Mouse (Mus musculus) liver, embryonic 14.5 days (tissue): ENCODE data around the gene Serbp1. TPM values are rescaled to one million over a fixed set of nuclear protein-coding genes. Genes with fewer than 3 reads are reported as not detected.

Experiments used
- ATAC-seq: fragments of 200-750 bp; cut with Nextera tagmentation; 2 replicates; pipeline ENCODE4 v1.8.0; 2017; ENCODE audit warnings: moderate number of reproducible peaks, mild to moderate bottlenecking, moderate library complexity; ENCODE audit not compliant: insufficient read depth
- DNase-seq, 3 experiments: peaks; one replicate each; pipeline ENCODE4 v3.0.0-alpha.2; 2012 to 2013; ENCODE audit warnings: low read depth in 3 of 3, low spot score in 3 of 3
- H3K27ac ChIP-seq: fragments of 300-500 bp; sonication (generic); 2 replicates; pipeline ENCODE4 v1.5.1; 2014; ENCODE audit warnings: moderate library complexity, mild to moderate bottlenecking, control low read depth, inconsistent platforms
- H3K27me3 ChIP-seq: fragments of 300-500 bp; sonication (generic); 2 replicates; pipeline ENCODE4 v1.6.1; 2014; ENCODE audit warnings: mild to moderate bottlenecking, low read length, moderate library complexity; ENCODE audit not compliant: control insufficient read depth, insufficient read depth
- H3K36me3 ChIP-seq: fragments of 300-500 bp; sonication (generic); replicated peaks from 2 replicates; pipeline ENCODE4 v1.6.1; 2014; ENCODE audit warnings: low read depth; ENCODE audit not compliant: control insufficient read depth, insufficient read depth
- H3K4me1 ChIP-seq, 2 experiments: fragments of 200-500 bp in 1 of 2; fragments of 300-500 bp in 1 of 2; sonication (generic) in 1 of 2; replicated peaks; 2 replicates each; pipeline ENCODE4 v1.6.1; 2012 to 2014; ENCODE audit warnings: antibody characterized with exemption in 1 of 2, inconsistent platforms in 1 of 2, low read length in 1 of 2; ENCODE audit not compliant: control insufficient read depth in 2 of 2, insufficient read depth in 2 of 2
- H3K4me2 ChIP-seq: fragments of 300-500 bp; sonication (generic); 2 replicates; pipeline ENCODE4 v1.6.1; 2014; ENCODE audit warnings: low read depth, mild to moderate bottlenecking, control low read depth, moderate library complexity
- H3K4me3 ChIP-seq, 2 experiments: fragments of 200-500 bp in 1 of 2; fragments of 300-500 bp in 1 of 2; sonication (generic) in 1 of 2; 2 replicates each; pipeline ENCODE4 v1.5.1; 2012 to 2014; ENCODE audit warnings: low read depth in 2 of 2, low read length in 2 of 2, mild to moderate bottlenecking in 2 of 2, control low read depth in 1 of 2, inconsistent platforms in 1 of 2, moderate library complexity in 1 of 2; ENCODE audit not compliant: insufficient read depth in 1 of 2
- H3K9ac ChIP-seq: fragments of 300-500 bp; sonication (generic); replicated peaks from 2 replicates; pipeline ENCODE4 v1.6.1; 2014; ENCODE audit warnings: mild to moderate bottlenecking, control low read depth, moderate library complexity
- H3K9me3 ChIP-seq: fragments of 300-500 bp; sonication (generic); 2 replicates; pipeline ENCODE4 v1.6.1; 2016; ENCODE audit warnings: low read length, mixed read lengths; ENCODE audit not compliant: control insufficient read depth
- CTCF ChIP-seq: IDR thresholded peaks from 2 replicates; pipeline ENCODE4 v1.5.1; 2016; ENCODE audit warnings: antibody characterized with exemption, low read depth, control low read depth
- EP300 ChIP-seq: IDR thresholded peaks from 2 replicates; pipeline ENCODE4 v1.6.1; 2016; ENCODE audit warnings: antibody characterized with exemption, low read depth
- WGBS: fragments of 180-500 bp; shearing (Covaris S2); extraction: QIAGEN DNeasy Blood & Tissue Kit; methylation state at CpG from one replicate; pipeline ENCODE4 v1.1.7; 2014; ENCODE audit not compliant: insufficient replicate concordance; 5-methylcytosine and 5-hydroxymethylcytosine counted together
- polyA plus RNA-seq, 2 experiments: library from polyadenylated mRNA; depleted of rRNA in 1 of 2; stranded (reverse) in 1 of 2; unstranded in 1 of 2; fragments of >200 nt; fragmentation: Nextera tagmentation in 1 of 2; extraction: Ambion mirVana in 1 of 2; gene quantifications; 2 replicates each; pipeline versions ENCODE4 v1.2.1 to v1.2.3; 2012 to 2014

The Serbp1 gene
- polyA plus RNA-seq, 2 experiments = 336 to 339 TPM

- Histone ChIP-seq H3K27me3 (no peaks in the 10 kb centered on the region), H3K4me2 (no peak overlapping the region), H3K36me3 (no peaks in the 10 kb centered on the region), H3K4me3 (no peak overlapping the region), H3K9me3 (no peaks in the 10 kb centered on the region), H3K27ac (no peak overlapping the region), H3K4me1 (no peaks in the 10 kb centered on the region), H3K9ac (no peak overlapping the region)
- no peak for TF ChIP-seq EP300
- TF ChIP-seq CTCF = no peak
- no peak for DNase-seq
- ATAC-seq = no peak
- 65% methylated on average over 5 of the region's 5 CpGs for WGBS
Measured at GRCm38 (mm10) chr6:67244451-67244850, 6.5 kb downstream of the Serbp1 start.

GRCm38 (mm10) chr6:67251095-67251494, 13.1 kb downstream of the Serbp1 start:
- Histone ChIP-seq H3K4me3 (no peak overlapping the region), H3K27me3 (no peaks in the 10 kb centered on the region), H3K27ac (no peak overlapping the region), H3K9me3 (no peaks in the 10 kb centered on the region), H3K36me3 (no peaks in the 10 kb centered on the region), H3K4me1 (no peaks in the 10 kb centered on the region), H3K4me2 (no peak overlapping the region), H3K9ac (no peak overlapping the region)
- 50% methylated on average over 4 of the region's 4 CpGs for WGBS
- DNase-seq (no peak), ATAC-seq (no peak)
- no peak for TF ChIP-seq CTCF
- TF ChIP-seq EP300 = no peak

- Histone ChIP-seq H3K9ac (no peak overlapping the region), H3K9me3 (no peaks in the 10 kb centered on the region), H3K4me3 (no peak overlapping the region), H3K36me3 (no peaks in the 10 kb centered on the region), H3K27ac (peak overlapping the region; percentile 5; the same call in 1 of the 2 replicates), H3K4me2 (peak overlapping the region; percentile 16), H3K27me3 (no peaks in the 10 kb centered on the region), H3K4me1 (peaks cover 9 to 16% of the 10 kb centered on the region in 2 experiments)
- TF ChIP-seq CTCF (no peak), EP300 (no peak)
- ATAC-seq (no peak), DNase-seq (peak in 1 of 3 experiments; percentile 19)
- 25% methylated on average over 7 of the region's 7 CpGs for WGBS
Measured at GRCm38 (mm10) chr6:67264935-67265334, 27.0 kb downstream of the Serbp1 start.

GRCm38 (mm10) chr6:67266159-67266657, 28.2 kb downstream of the Serbp1 start:
- peak overlapping the region; percentile 69 for H3K27ac ChIP-seq
- peak in 2 of 3 experiments; percentile 17 to 35 for DNase-seq
- peak; percentile 66 for ATAC-seq
- under 1% methylated on average over 23 of the region's 23 CpGs for WGBS
- H3K9ac ChIP-seq = peak overlapping the region; percentile 78
- no peak; the same call in 1 of the 2 replicates for TF ChIP-seq EP300
- no peak for TF ChIP-seq CTCF
- H3K27me3 ChIP-seq = no peaks in the 10 kb centered on the region
- no peaks in the 10 kb centered on the region for H3K9me3 ChIP-seq
- H3K36me3 ChIP-seq = no peaks in the 10 kb centered on the region
- H3K4me3 ChIP-seq = peak overlapping the region; percentile 75 to 82
- H3K4me2 ChIP-seq = peak overlapping the region; percentile 79
- H3K4me1 ChIP-seq = peaks cover 10 to 16% of the 10 kb centered on the region in 2 experiments

GRCm38 (mm10) chr6:67266664-67267407, 28.9 kb downstream of the Serbp1 start:
- TF ChIP-seq CTCF (no peak), EP300 (peak; percentile 33; the same call in 1 of the 2 replicates)

More at GRCm38 (mm10) chr6:67266664-67267407, 28.9 kb downstream of the Serbp1 start:
- Histone ChIP-seq H3K27ac (peak overlapping the region; percentile 69), H3K27me3 (no peaks in the 10 kb centered on the region), H3K4me1 (peaks cover 10 to 16% of the 10 kb centered on the region in 2 experiments), H3K9ac (peak overlapping the region; percentile 98), H3K4me3 (peak overlapping the region; percentile 75 to 97), H3K9me3 (no peaks in the 10 kb centered on the region), H3K4me2 (peak overlapping the region; percentile 79), H3K36me3 (peaks cover 5% of the 10 kb centered on the region)
- under 1% methylated on average over 68 of the region's 68 CpGs for WGBS
- ATAC-seq (peak; percentile 98), DNase-seq (peak; percentile 96 to 97 (median 97))
